Mouse (Mus musculus) forebrain, embryonic 11.5 days (tissue): ENCODE measurements around the gene Dnah7a. TPM values are rescaled to one million over a fixed set of nuclear protein-coding genes. Genes with fewer than 3 reads are reported as not detected.
"Not testable (repeated sequence)": the region's sequence is repeated elsewhere in the genome, so short reads cannot be mapped to it uniquely, and the experiment has no call there.

Experiments
- ATAC-seq: fragments of 200-750 bp; cut with Nextera tagmentation; replicated peaks from 2 replicates; pipeline ENCODE4 v1.8.0; 2017; ENCODE audit warnings: moderate TSS enrichment; ENCODE audit not compliant: low FRiP score
- DNase-seq: peaks from one replicate; pipeline ENCODE4 v3.0.0-alpha.2; 2017; ENCODE audit warnings: low spot score
- H3K27ac ChIP-seq: fragments of 300-500 bp; sonication (generic); 2 replicates; pipeline ENCODE4 v1.5.1; 2014; ENCODE audit warnings: low read depth, low read length
- H3K27me3 ChIP-seq: fragments of 300-500 bp; sonication (generic); 2 replicates; pipeline ENCODE4 v1.6.1; 2014; ENCODE audit warnings: mild to moderate bottlenecking, low read length, mixed read lengths; ENCODE audit not compliant: control insufficient read depth, insufficient read depth
- H3K36me3 ChIP-seq: fragments of 300-500 bp; sonication (generic); 2 replicates; pipeline ENCODE4 v1.6.1; 2014; ENCODE audit warnings: mild to moderate bottlenecking, low read length, moderate library complexity, mixed read lengths; ENCODE audit not compliant: control insufficient read depth, insufficient read depth
- H3K4me1 ChIP-seq: fragments of 300-500 bp; sonication (generic); replicated peaks from 2 replicates; pipeline ENCODE4 v1.6.1; 2014; ENCODE audit warnings: low read length, mixed read lengths; ENCODE audit not compliant: control insufficient read depth, insufficient read depth
- H3K4me2 ChIP-seq: fragments of 300-500 bp; sonication (generic); 2 replicates; pipeline ENCODE4 v1.6.1; 2014; ENCODE audit warnings: low read depth, mild to moderate bottlenecking, low read length, moderate library complexity, mixed read lengths; ENCODE audit not compliant: severe bottlenecking
- H3K4me3 ChIP-seq: fragments of 300-500 bp; sonication (generic); 2 replicates; pipeline ENCODE4 v1.5.1; 2014; ENCODE audit warnings: low read depth, low read length
- H3K9ac ChIP-seq: fragments of 300-500 bp; sonication (generic); 2 replicates; pipeline ENCODE4 v1.6.1; 2014; ENCODE audit warnings: low read length
- H3K9me3 ChIP-seq: fragments of 300-500 bp; sonication (generic); 2 replicates; pipeline ENCODE4 v1.6.1; 2016; ENCODE audit warnings: low read length, mixed read lengths; ENCODE audit not compliant: control insufficient read depth
- WGBS: fragments of 180-500 bp; shearing (Covaris S2); extraction: QIAGEN DNeasy Blood & Tissue Kit; methylation state at CpG from one replicate; pipeline ENCODE4 v1.1.7; 2014; 5-methylcytosine and 5-hydroxymethylcytosine counted together
- polyA plus RNA-seq: library from polyadenylated mRNA; unstranded; fragments of >200 nt; fragmentation: Nextera tagmentation; extraction: Ambion mirVana; gene quantifications from 2 replicates; pipeline ENCODE4 v1.2.1, GENCODE M21; 2014

Gene Dnah7a
- polyA plus RNA-seq, 1 experiment from 2014 or later = 8.7 TPM

- no peaks in the 10 kb centered on the region for H3K4me1 ChIP-seq
- no peak overlapping the region for H3K4me3 ChIP-seq
- peak; percentile 63 for ATAC-seq
- DNase-seq = no peak
- peaks cover 5% of the 10 kb centered on the region; the same call in 1 of the 2 replicates for H3K27me3 ChIP-seq
- H3K4me2 ChIP-seq = no peak overlapping the region
- WGBS = 63% methylated on average over 4 of the region's 4 CpGs
- no peak overlapping the region for H3K27ac ChIP-seq
- no peaks in the 10 kb centered on the region for H3K36me3 ChIP-seq
- H3K9me3 ChIP-seq = no peaks in the 10 kb centered on the region
- no peak overlapping the region for H3K9ac ChIP-seq
These were observed 34.3 kb upstream of the Dnah7a start for GRCm38 (mm10) chr1:53740777-53741336.

DNA sequence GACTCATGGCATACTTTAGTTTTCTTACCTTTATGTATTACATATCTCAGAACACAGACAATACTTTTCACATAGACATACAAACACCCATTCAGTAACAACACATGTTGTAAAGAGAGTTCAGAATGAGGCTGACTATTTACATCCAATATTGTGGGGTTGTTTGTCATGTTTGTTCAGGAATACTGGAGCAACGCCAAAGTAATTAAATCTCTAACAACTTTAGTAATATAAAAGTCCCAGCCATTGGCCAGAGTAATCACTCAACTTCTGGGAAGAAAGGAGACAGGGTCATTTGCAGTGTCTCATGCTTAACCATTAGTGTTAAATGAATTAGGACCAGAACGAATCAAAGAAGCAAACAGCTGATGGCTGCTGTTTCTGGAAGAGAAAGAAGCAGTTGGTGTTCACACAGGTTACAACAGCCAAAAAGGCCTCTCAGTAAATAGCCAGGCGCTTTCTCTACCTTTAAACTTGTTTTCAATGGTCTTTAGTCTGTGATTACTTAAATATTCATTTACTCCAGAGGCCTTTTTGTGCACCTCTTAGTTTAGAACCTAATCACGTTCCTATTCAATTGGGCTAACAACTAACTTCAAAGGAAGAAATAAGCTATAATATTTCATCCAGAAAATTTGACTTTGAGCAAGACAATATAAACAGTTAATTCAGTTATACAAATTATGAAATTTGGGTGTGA is 33.6 kb upstream of the Dnah7a start:
- not testable (repeated sequence) for H3K36me3 ChIP-seq, DNase-seq, H3K27me3 ChIP-seq, H3K4me3 ChIP-seq, H3K9me3 ChIP-seq, H3K4me2 ChIP-seq, H3K27ac ChIP-seq, H3K9ac ChIP-seq, H3K4me1 ChIP-seq
- peak; percentile 76 for ATAC-seq
- WGBS = 30% methylated on average over 3 of the region's 4 CpGs

DNA sequence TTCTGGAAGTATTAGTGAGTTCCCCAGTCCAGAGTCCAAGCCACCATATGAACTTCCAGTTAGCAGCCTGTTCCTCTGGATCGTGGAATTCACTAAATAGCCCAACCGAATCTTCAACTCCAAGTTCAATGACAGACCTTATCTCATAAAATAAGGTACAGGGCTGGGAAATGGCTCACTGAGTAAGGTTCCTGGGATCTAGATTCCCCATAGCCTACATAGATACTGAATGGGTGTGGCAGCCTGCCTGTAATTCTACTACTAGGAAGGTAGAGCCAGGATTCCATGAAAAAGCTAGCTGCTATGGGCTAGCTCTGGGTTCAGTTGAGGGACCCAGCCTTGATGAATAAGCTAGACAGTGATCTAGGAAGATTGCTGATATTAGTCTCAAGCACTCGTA is 30.0 kb upstream of the Dnah7a start:
- H3K4me1 ChIP-seq = no peaks in the 10 kb centered on the region
- no peak overlapping the region for H3K9ac ChIP-seq
- ATAC-seq = no peak
- H3K36me3 ChIP-seq = no peaks in the 10 kb centered on the region
- H3K4me3 ChIP-seq = no peak overlapping the region
- H3K4me2 ChIP-seq = no peak overlapping the region
- 95% methylated on average over 3 of the region's 3 CpGs for WGBS
- no peak for DNase-seq
- no peaks in the 10 kb centered on the region for H3K9me3 ChIP-seq
- peaks cover 5% of the 10 kb centered on the region; the same call in 1 of the 2 replicates for H3K27me3 ChIP-seq
- H3K27ac ChIP-seq = no peak overlapping the region

GRCm38 (mm10) chr1:53728489-53729225 is 22.1 kb upstream of the Dnah7a start:
- Histone ChIP-seq H3K27ac (no peak overlapping the region), H3K4me1 (no peaks in the 10 kb centered on the region), H3K4me3 (no peak overlapping the region), H3K27me3 (no peaks in the 10 kb centered on the region), H3K9me3 (no peaks in the 10 kb centered on the region), H3K9ac (no peak overlapping the region), H3K36me3 (no peaks in the 10 kb centered on the region), H3K4me2 (no peak overlapping the region)
- DNase-seq = no peak
- WGBS = 79% methylated on average over 5 of the region's 5 CpGs
- ATAC-seq = no peak

- H3K4me2 ChIP-seq = no peak overlapping the region
- H3K36me3 ChIP-seq = no peaks in the 10 kb centered on the region
- no peak overlapping the region for H3K4me3 ChIP-seq
- no peaks in the 10 kb centered on the region for H3K9me3 ChIP-seq
- no peaks in the 10 kb centered on the region for H3K4me1 ChIP-seq
- no peak for DNase-seq
- ATAC-seq = no peak
- no peak overlapping the region for H3K27ac ChIP-seq
- H3K27me3 ChIP-seq = no peaks in the 10 kb centered on the region
- 93% methylated on average over 2 of the region's 2 CpGs for WGBS
- no peak overlapping the region for H3K9ac ChIP-seq
These were observed 20.3 kb upstream of the Dnah7a start for GRCm38 (mm10) chr1:53726883-53727282.

- Histone ChIP-seq H3K36me3 (no peaks in the 10 kb centered on the region), H3K27ac (no peak overlapping the region), H3K4me2 (no peak overlapping the region), H3K4me3 (no peak overlapping the region), H3K27me3 (no peaks in the 10 kb centered on the region), H3K4me1 (no peaks in the 10 kb centered on the region), H3K9me3 (no peaks in the 10 kb centered on the region), H3K9ac (no peak overlapping the region)
- DNase-seq (no peak), ATAC-seq (no peak)
These were observed 14.8 kb upstream of the Dnah7a start for GRCm38 (mm10) chr1:53721353-53721752.

DNA sequence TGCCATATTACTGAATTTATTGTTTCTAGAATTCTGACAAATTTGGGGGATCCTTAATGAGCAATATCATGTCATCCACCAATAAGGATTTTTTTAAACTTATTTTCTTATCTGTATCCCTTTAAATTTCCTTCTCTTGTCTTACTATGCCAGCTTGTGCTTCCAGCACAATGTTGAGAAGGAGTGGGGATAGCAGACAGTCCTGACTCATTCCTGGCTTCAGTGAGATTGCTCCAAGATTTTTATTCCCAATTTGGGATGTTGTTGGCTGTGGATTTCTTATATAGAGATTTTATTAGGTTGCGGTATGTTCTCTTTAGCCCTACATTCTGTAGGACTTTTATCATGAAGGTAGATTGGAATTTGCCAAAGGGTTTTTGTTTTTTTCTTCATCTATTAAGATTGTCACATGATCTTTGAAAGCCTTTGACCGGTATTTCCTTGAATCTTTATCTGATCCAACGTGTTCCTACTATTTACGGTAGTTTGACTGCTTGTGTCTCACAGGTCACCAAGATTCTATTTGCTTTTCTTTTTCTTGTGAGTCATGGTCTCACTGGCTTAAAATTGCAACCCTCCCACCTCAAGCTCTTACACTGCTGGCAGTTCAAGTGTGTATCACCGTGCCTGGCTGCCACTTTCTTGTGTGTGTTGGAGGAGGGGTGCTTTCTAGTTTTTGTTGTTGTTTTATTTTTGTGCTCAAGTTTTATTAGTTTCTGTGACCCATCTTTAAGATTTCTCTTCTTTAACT is 14.2 kb upstream of the Dnah7a start:
- no peak overlapping the region for H3K4me3 ChIP-seq
- H3K4me2 ChIP-seq = no peak overlapping the region
- H3K9ac ChIP-seq = no peak overlapping the region
- WGBS = 89% methylated on average over 5 of the region's 5 CpGs
- H3K27ac ChIP-seq = no peak overlapping the region
- no peaks in the 10 kb centered on the region for H3K9me3 ChIP-seq
- H3K36me3 ChIP-seq = no peaks in the 10 kb centered on the region
- DNase-seq (no peak), ATAC-seq (no peak)
- H3K4me1 ChIP-seq = no peaks in the 10 kb centered on the region
- H3K27me3 ChIP-seq = no peaks in the 10 kb centered on the region

- Histone ChIP-seq H3K4me2 (no peak overlapping the region), H3K4me3 (no peak overlapping the region), H3K4me1 (no peaks in the 10 kb centered on the region), H3K27me3 (no peaks in the 10 kb centered on the region), H3K9me3 (no peaks in the 10 kb centered on the region), H3K9ac (no peak overlapping the region), H3K27ac (no peak overlapping the region), H3K36me3 (no peaks in the 10 kb centered on the region)
- WGBS = 95% methylated on average over 1 of the region's 1 CpGs
- ATAC-seq (no peak), DNase-seq (no peak)
These were observed 9.5 kb upstream of the Dnah7a start for GRCm38 (mm10) chr1:53715966-53716515.
